Mouse (Mus musculus) liver, postnatal 0 days (tissue): Measurements from ENCODE around the gene Aurkaip1. TPM values are rescaled to one million over a fixed set of nuclear protein-coding genes. Genes with fewer than 3 reads are reported as not detected.
"Not testable (repeated sequence)": the region's sequence is repeated elsewhere in the genome, so short reads cannot be mapped to it uniquely, and the experiment has no call there.

Experiments
- ATAC-seq: fragments of 200-750 bp; cut with Nextera tagmentation; 2 replicates; pipeline ENCODE4 v1.8.0; 2017; ENCODE audit warnings: mild to moderate bottlenecking, moderate library complexity
- DNase-seq: peaks from one replicate; pipeline ENCODE4 v3.0.0-alpha.2; 2016
- H3K27ac ChIP-seq: fragments of 300-500 bp; sonication (generic); 2 replicates; pipeline ENCODE4 v1.5.1; 2014; ENCODE audit warnings: antibody characterized with exemption, moderate library complexity, mild to moderate bottlenecking, low read depth
- H3K27me3 ChIP-seq: fragments of 300-500 bp; sonication (generic); 2 replicates; pipeline ENCODE4 v1.6.1; 2014; ENCODE audit warnings: low read length, control low read depth, mixed read lengths; ENCODE audit not compliant: insufficient read depth
- H3K36me3 ChIP-seq: fragments of 300-500 bp; sonication (generic); replicated peaks from 2 replicates; pipeline ENCODE4 v1.6.1; 2014; ENCODE audit warnings: mild to moderate bottlenecking, control low read depth, low read length, moderate library complexity, mixed read lengths; ENCODE audit not compliant: insufficient read depth
- H3K4me1 ChIP-seq: fragments of 300-500 bp; sonication (generic); 2 replicates; pipeline ENCODE4 v1.6.1; 2014; ENCODE audit warnings: antibody characterized with exemption, mild to moderate bottlenecking, control low read depth; ENCODE audit not compliant: insufficient read depth
- H3K4me2 ChIP-seq: fragments of 300-500 bp; sonication (generic); 2 replicates; pipeline ENCODE4 v1.6.1; 2014; ENCODE audit warnings: low read depth, mild to moderate bottlenecking, low read length, moderate library complexity, mixed read lengths
- H3K4me3 ChIP-seq: fragments of 300-500 bp; sonication (generic); 2 replicates; pipeline ENCODE4 v1.5.1; 2014; ENCODE audit warnings: low read depth, low read length
- H3K9ac ChIP-seq: fragments of 300-500 bp; sonication (generic); replicated peaks from 2 replicates; pipeline ENCODE4 v1.6.1; 2014; ENCODE audit warnings: mild to moderate bottlenecking, moderate library complexity
- H3K9me3 ChIP-seq: fragments of 300-500 bp; sonication (generic); 2 replicates; pipeline ENCODE4 v1.6.1; 2016; ENCODE audit warnings: mild to moderate bottlenecking, control low read depth, low read length, mixed read lengths
- CTCF ChIP-seq: sonication (generic); IDR thresholded peaks from 2 replicates; pipeline ENCODE4 v1.5.1; 2016; ENCODE audit warnings: antibody characterized with exemption, low read depth
- EP300 ChIP-seq: IDR thresholded peaks from 2 replicates; pipeline ENCODE4 v1.6.1; 2016; ENCODE audit warnings: antibody characterized with exemption, low read depth, mild to moderate bottlenecking
- WGBS: fragments of 180-500 bp; shearing (Covaris S2); extraction: QIAGEN DNeasy Blood & Tissue Kit; methylation state at CpG from one replicate; pipeline ENCODE4 v1.1.7; 2014; ENCODE audit not compliant: insufficient replicate concordance; 5-methylcytosine and 5-hydroxymethylcytosine counted together
- polyA plus RNA-seq: library from polyadenylated mRNA; unstranded; fragments of >200 nt; fragmentation: Nextera tagmentation; extraction: Ambion mirVana; gene quantifications from 2 replicates; pipeline ENCODE4 v1.2.1, GENCODE M21; 2015

Aurkaip1 gene
- polyA plus RNA-seq = 89.9 and 92.7 TPM in 2 replicates

DNA sequence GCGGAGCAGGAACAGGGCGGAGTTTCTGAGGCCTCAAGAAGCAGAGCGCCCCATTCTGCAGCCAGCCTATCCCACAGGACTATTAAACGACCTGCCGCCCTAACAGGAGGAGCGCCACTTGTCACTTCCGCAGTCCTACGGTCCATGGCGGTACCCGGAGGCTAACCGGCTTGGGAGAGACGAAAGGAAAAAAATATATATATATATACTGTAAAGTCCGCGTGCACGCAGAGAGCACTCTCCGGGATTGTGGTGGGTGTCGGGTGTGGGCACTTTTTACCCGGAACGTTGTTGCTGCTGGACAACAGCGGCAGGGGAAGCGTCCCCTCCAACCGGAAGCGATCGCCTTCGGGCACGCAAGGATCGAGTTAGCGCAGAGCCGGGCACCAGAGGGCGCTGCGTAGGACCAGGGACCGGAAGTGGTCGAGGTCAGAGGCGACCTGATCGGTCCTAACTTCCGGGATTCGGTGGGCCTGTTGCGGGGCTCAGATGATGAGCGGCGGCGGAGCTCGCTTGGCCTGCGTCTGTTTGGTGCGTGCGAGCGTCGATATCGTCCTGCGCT lies at the start of gene Aurkaip1:
Gene Aurkaip1 (plus strand): TSS at position 68 of the 562 bp plus-strand sequence.
- peak; percentile 94 for ATAC-seq
- under 1% methylated on average over 49 of the region's 49 CpGs for WGBS
- Histone ChIP-seq H3K9me3 (no peaks in the 10 kb centered on the region), H3K27ac (peak within 1 kb of the TSS; percentile 91), H3K36me3 (peaks cover 17% of the 10 kb centered on the region), H3K4me3 (peak within 1 kb of the TSS; percentile 98), H3K4me2 (peak within 1 kb of the TSS; percentile 80), H3K9ac (peak within 1 kb of the TSS; percentile 95), H3K4me1 (peaks cover 23% of the 10 kb centered on the region), H3K27me3 (no peaks in the 10 kb centered on the region)
- peak; percentile 97 for DNase-seq
- TF ChIP-seq EP300 (peak; percentile 50; the same call in 1 of the 2 replicates), CTCF (peak; percentile 99)

DNA sequence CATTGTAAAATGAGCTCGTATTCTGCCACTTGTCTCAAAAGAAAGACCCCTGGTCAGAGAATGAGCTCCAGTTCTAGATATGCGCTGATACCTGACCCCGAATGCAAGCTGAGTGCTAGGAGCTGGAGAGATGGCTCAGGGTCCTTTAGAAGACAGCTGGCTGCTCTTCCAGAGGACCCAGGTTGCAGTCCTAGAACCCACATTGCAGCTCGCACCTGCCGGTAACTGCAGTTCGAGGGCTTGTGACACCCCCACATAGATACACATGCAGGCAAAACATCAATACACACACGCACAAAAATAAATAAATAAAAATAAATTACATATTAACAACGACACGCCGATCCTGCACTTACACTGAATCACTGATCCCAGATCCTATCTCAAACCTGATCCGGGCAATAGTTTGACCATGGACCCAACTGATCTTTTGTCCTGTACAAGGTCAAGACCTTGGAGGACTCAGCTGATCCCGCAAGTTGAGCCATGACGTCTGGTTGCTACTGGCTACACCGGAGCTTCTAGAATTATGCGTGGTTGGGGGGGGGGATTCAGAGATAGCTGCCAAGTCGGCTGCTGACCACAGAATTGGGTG lies 47.5 kb upstream of the Aurkaip1 start:
- Histone ChIP-seq H3K27ac (peak overlapping the region; percentile 77), H3K4me3 (peak overlapping the region; percentile 66), H3K4me1 (peaks cover 17% of the 10 kb centered on the region), H3K9me3 (no peaks in the 10 kb centered on the region), H3K27me3 (peaks cover 3% of the 10 kb centered on the region; the same call in 1 of the 2 replicates), H3K4me2 (peak overlapping the region; percentile 86), H3K9ac (peak overlapping the region; percentile 68), H3K36me3 (no peaks in the 10 kb centered on the region)
- WGBS = 35% methylated on average over 16 of the region's 16 CpGs
- ATAC-seq = peak; percentile 61
- TF ChIP-seq CTCF (no peak), EP300 (no peak)
- DNase-seq = no peak

DNA sequence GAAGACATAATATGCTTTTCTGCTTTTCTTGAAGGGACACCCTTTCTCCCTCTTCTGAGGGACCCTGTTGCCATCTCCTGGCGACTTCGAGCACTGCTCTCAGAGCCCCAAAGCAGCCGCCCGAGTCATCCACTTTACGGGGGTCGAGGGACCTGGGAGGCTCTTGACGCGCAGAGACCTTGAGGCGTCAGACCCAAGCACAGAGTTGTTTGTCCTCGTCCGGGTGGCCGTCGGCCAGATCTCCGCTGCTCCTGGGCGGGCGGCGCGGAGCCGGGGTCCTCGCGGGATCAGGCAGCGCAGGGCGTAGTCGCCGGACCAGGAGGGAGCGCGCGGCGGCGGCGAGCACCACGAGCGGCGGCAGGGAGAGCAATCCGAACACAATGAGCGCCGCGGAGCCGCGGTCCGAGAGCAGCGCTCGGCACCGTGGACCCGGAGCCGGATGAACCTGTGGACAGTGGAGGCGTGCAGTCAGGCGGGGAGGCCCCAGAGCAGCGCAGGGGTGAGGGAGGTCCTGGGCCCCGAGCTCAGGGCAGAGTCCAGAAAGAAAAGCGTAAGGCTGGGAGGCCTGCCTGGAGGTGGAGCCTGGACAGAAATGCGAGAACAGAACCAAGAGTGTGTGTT lies 46.9 kb upstream of the Aurkaip1 start:
- peaks cover 3% of the 10 kb centered on the region; the same call in 1 of the 2 replicates for H3K27me3 ChIP-seq
- DNase-seq (peak; percentile 76), ATAC-seq (peak; percentile 72)
- no peaks in the 10 kb centered on the region for H3K9me3 ChIP-seq
- peaks cover 17% of the 10 kb centered on the region for H3K4me1 ChIP-seq
- H3K27ac ChIP-seq = peak overlapping the region; percentile 77
- peak overlapping the region; percentile 68 for H3K9ac ChIP-seq
- peak overlapping the region; percentile 86 for H3K4me2 ChIP-seq
- H3K4me3 ChIP-seq = peak overlapping the region; percentile 66
- peak; percentile 78 for TF ChIP-seq CTCF
- no peak for TF ChIP-seq EP300
- under 1% methylated on average over 51 of the region's 52 CpGs for WGBS
- no peaks in the 10 kb centered on the region for H3K36me3 ChIP-seq

DNA sequence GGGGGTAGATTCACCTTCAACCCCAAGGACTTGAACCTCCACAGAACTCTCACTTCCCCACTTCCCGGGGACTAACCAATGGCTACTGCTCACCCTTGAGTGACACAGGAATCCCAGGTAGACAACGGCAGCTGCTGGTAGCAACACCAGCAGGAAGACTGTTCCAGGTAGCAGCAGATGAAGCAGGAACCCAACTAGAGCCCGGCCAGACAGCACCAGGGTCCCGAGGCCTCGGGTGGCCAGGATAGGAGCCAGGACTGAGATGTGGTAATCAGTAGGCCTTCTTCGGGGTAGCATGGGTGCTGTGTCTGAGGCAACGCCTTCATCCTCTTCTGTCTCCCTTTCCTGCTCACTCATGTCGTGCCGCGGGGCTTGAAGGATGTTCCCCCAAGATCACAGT lies 45.8 kb upstream of the Aurkaip1 start:
- no peaks in the 10 kb centered on the region for H3K9me3 ChIP-seq
- no peak for ATAC-seq
- H3K4me1 ChIP-seq = peaks cover 17% of the 10 kb centered on the region
- H3K4me2 ChIP-seq = 0 out of 2 replicates have a peak overlapping the region, but pooled peaks have one; percentile 9
- 80% methylated on average over 10 of the region's 10 CpGs for WGBS
- H3K36me3 ChIP-seq = no peaks in the 10 kb centered on the region
- no peak overlapping the region for H3K4me3 ChIP-seq
- DNase-seq = no peak
- TF ChIP-seq EP300 (no peak), CTCF (no peak)
- H3K27ac ChIP-seq = peak overlapping the region; percentile 14; the same call in 1 of the 2 replicates
- H3K27me3 ChIP-seq = peaks cover 3% of the 10 kb centered on the region; the same call in 1 of the 2 replicates
- H3K9ac ChIP-seq = no peak overlapping the region; the same call in 1 of the 2 replicates

DNA sequence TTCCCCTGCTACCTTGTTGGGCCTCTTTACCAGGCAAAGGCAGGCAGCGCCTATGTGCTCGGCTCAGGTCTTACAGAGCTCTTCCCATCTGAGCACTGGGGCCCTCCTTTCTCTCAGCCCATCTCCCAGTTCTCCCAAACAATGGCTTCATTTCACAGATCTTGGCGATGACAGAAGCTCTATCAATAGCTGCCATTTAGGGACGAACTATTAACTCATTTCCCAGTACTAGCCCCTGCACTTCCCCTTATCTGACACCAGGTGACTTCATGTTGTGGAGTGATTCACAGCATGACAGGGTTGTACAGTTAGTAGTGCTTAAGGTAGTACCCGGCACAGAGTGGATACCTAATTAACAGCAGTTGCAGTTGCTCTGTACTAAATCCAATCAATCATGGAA lies 45.3 kb upstream of the Aurkaip1 start, which contains the start of gene Tmem88b:
Gene Tmem88b (minus strand): TSS at position 56 of the 400 bp plus-strand sequence.
- Histone ChIP-seq H3K36me3 (no peaks in the 10 kb centered on the region), H3K4me2 (peak within 1 kb of the TSS; percentile 86), H3K9ac (no peak within 1 kb of the TSS; the same call in none of the 2 replicates), H3K4me1 (peaks cover 21% of the 10 kb centered on the region), H3K9me3 (no peaks in the 10 kb centered on the region), H3K27me3 (peaks cover 3% of the 10 kb centered on the region; the same call in 1 of the 2 replicates), H3K27ac (peak within 1 kb of the TSS; percentile 14; the same call in 1 of the 2 replicates), H3K4me3 (peak within 1 kb of the TSS; percentile 66)
- ATAC-seq (no peak), DNase-seq (no peak)
- TF ChIP-seq CTCF (peak; percentile 59), EP300 (no peak)
- 67% methylated on average over 5 of the region's 5 CpGs for WGBS

DNA sequence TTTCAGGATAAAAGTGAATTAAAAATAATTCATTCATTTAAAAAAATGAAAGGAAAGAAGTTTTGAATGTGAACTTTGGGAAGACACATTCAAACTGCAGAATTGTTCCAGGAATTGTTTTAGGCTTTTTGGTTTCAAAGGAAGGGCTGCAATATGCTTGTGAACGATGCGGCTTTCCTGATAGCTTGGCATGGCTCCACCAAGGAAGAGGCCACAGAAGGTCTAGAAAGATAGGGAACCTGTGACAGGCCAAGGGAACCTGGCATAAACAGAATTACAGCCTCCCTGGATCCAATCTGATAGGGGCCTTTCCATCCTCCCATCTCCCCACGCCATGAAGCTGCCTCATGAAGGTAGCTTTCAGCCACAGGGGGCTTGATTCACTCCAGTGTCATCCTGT lies 42.8 kb upstream of the Aurkaip1 start:
- Histone ChIP-seq H3K4me1 (peaks cover 24% of the 10 kb centered on the region), H3K9me3 (no peaks in the 10 kb centered on the region), H3K4me2 (peak overlapping the region; percentile 40), H3K36me3 (no peaks in the 10 kb centered on the region), H3K9ac (no peak overlapping the region), H3K4me3 (no peak overlapping the region), H3K27ac (peak overlapping the region; percentile 76), H3K27me3 (peaks cover 2% of the 10 kb centered on the region; the same call in 1 of the 2 replicates)
- DNase-seq = peak; percentile 56
- peak; percentile 80 for ATAC-seq
- TF ChIP-seq EP300 (peak; percentile 94), CTCF (no peak)
- 47% methylated on average over 3 of the region's 3 CpGs for WGBS

DNA sequence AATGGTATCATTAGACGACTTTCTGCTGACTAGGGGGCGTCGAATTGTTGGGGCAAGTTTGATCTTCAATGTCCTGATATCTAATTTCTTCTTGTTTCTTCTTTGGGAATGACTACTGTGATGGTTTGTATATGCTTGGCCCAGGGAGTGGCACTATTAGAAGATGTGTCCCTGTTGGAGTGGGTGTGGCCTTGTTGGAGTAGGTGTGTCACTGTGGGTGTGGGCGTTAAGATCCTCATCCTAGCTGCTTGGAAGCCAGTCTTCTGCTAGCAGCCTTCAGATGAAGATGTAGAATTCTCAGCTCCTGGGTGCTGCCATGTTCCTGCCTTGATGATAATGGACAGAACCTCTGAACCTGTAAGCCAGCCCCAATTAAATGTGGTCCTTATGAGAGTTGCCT lies 42.2 kb upstream of the Aurkaip1 start:
- peak; percentile 65 for ATAC-seq
- H3K4me3 ChIP-seq, DNase-seq, H3K9ac ChIP-seq, H3K9me3 ChIP-seq, H3K36me3 ChIP-seq, H3K27me3 ChIP-seq: not testable (repeated sequence)
- 73% methylated on average over 4 of the region's 4 CpGs for WGBS
- Histone ChIP-seq H3K4me1 (peaks cover 22% of the 10 kb centered on the region), H3K27ac (peak overlapping the region; percentile 76), H3K4me2 (peak overlapping the region; percentile 40)
